Mouse (Mus musculus) frontal cortex, postnatal 14 days (tissue): ENCODE measurements around the gene Icam4.
"Not testable (repeated sequence)": the region's sequence is repeated elsewhere in the genome, so short reads cannot be mapped to it uniquely, and the experiment has no call there.

Source experiments
- DNase-seq, 2 experiments: peaks; one replicate each; pipeline ENCODE4 v3.0.0; 2022; ENCODE audit warnings: low spot score in 2 of 2

The Icam4 gene

GRCm38 (mm10) chr9:21029291-21030054 lies at the start of gene Icam4:
Icam4 (plus strand) TSS chr9:21029373.
- DNase-seq, result peak; percentile 57 to 71

- DNase-seq, result no peak
These were observed 49.4 kb upstream of the Icam4 start for GRCm38 (mm10) chr9:20979769-20980168.

- DNase-seq, result no peak
These were observed 47.0 kb upstream of the Icam4 start for GRCm38 (mm10) chr9:20982171-20982570.

GRCm38 (mm10) chr9:20983169-20983568 lies 46.0 kb upstream of the Icam4 start:
- no peak for DNase-seq

- no peak for DNase-seq
These were observed 42.1 kb upstream of the Icam4 start for GRCm38 (mm10) chr9:20986952-20987686.

GRCm38 (mm10) chr9:20987953-20988352 lies 41.2 kb upstream of the Icam4 start:
- no peak for DNase-seq

- DNase-seq, result no peak
These were observed 38.3 kb upstream of the Icam4 start for GRCm38 (mm10) chr9:20990861-20991260.

GRCm38 (mm10) chr9:20991587-20991986 lies 37.6 kb upstream of the Icam4 start:
- DNase-seq, result no peak

GRCm38 (mm10) chr9:20993165-20993898 lies 35.8 kb upstream of the Icam4 start:
- no peak for DNase-seq

GRCm38 (mm10) chr9:20995069-20995468 lies 34.1 kb upstream of the Icam4 start:
- DNase-seq, result no peak

- no peak for DNase-seq
These were observed 32.1 kb upstream of the Icam4 start for GRCm38 (mm10) chr9:20997065-20997464.

- DNase-seq, result not testable (repeated sequence)
These were observed 30.8 kb upstream of the Icam4 start for GRCm38 (mm10) chr9:20998337-20998736.

- DNase-seq, result no peak
These were observed 28.4 kb upstream of the Icam4 start for GRCm38 (mm10) chr9:21000811-21001210.

GRCm38 (mm10) chr9:21001651-21002200 lies 27.4 kb upstream of the Icam4 start:
- no peak for DNase-seq

GRCm38 (mm10) chr9:21002270-21002626 lies 26.9 kb upstream of the Icam4 start:
- no peak for DNase-seq

- peak; percentile 83 to 84 for DNase-seq
These were observed 26.3 kb upstream of the Icam4 start, which contains the start of gene Mrpl4 for GRCm38 (mm10) chr9:21002627-21003551. Mrpl4 (plus strand) TSS chr9:21002738.

- DNase-seq, result no peak
These were observed 21.7 kb upstream of the Icam4 start for GRCm38 (mm10) chr9:21007313-21007952.

GRCm38 (mm10) chr9:21008007-21008406 lies 21.2 kb upstream of the Icam4 start:
- no peak for DNase-seq

GRCm38 (mm10) chr9:21010362-21010761 lies 18.8 kb upstream of the Icam4 start:
- DNase-seq, result no peak

- DNase-seq, result not testable (repeated sequence)
These were observed 18.1 kb upstream of the Icam4 start for GRCm38 (mm10) chr9:21010939-21011541.
